Mouse (Mus musculus): ENCODE data around the gene Thnsl1. TPM values are rescaled to one million over a fixed set of nuclear protein-coding genes. Genes with fewer than 3 reads are reported as not detected.

Gene Thnsl1
- total RNA-seq (2021), result 1 to 10 TPM; 7.5 to 8.8 TPM
- long read RNA-seq, experiment 1, transcript Thnsl1-201 (3 exons, 3,899 nt), result major isoform, 11 of 14 reads
- long read RNA-seq, experiment 1, partial matches to known transcripts, result 0 of 14 reads
- long read RNA-seq, experiment 1, other reads (novel, unspliced or antisense), result 3 of 14 reads
- long read RNA-seq, experiment 2, partial matches to known transcripts, result 0 of 4 reads
- long read RNA-seq, experiment 2, other reads (novel, unspliced or antisense), result 3 of 4 reads

- DNase-seq, result peak; percentile 98 to 100
Observed at GRCm38 (mm10) chr2:21204912-21205830, at the start of gene Thnsl1, which contains the start of gene Enkur. TSS of gene Thnsl1 (plus strand) at chr2:21205724. TSS of gene Enkur (minus strand) at chr2:21205365.

- peak; percentile 64 to 72 for DNase-seq
Observed at GRCm38 (mm10) chr2:21164296-21164695, 41.2 kb upstream of the Thnsl1 start.

- peak; percentile 77 to 80 for DNase-seq
Observed at GRCm38 (mm10) chr2:21167916-21168315, 37.6 kb upstream of the Thnsl1 start.

- no peak for DNase-seq
Observed at GRCm38 (mm10) chr2:21172797-21173196, 32.7 kb upstream of the Thnsl1 start.

GRCm38 (mm10) chr2:21179136-21179535 lies 26.4 kb upstream of the Thnsl1 start:
- no peak for DNase-seq

GRCm38 (mm10) chr2:21182811-21183210 lies 22.7 kb upstream of the Thnsl1 start:
- DNase-seq, result peak; percentile 46 to 81

GRCm38 (mm10) chr2:21187576-21187975 lies 17.9 kb upstream of the Thnsl1 start:
- DNase-seq, result peak; percentile 57 to 85

GRCm38 (mm10) chr2:21188610-21189009 lies 16.9 kb upstream of the Thnsl1 start:
- DNase-seq, result no peak

- DNase-seq, result no peak
Observed at GRCm38 (mm10) chr2:21191232-21191631, 14.3 kb upstream of the Thnsl1 start.

- no peak for DNase-seq
Observed at GRCm38 (mm10) chr2:21195233-21195632, 10.3 kb upstream of the Thnsl1 start.

- no peak for DNase-seq
Observed at GRCm38 (mm10) chr2:21199051-21199450, 6.5 kb upstream of the Thnsl1 start.

GRCm38 (mm10) chr2:21202754-21203153 lies 2.8 kb upstream of the Thnsl1 start:
- DNase-seq, result peak; percentile 57 to 64

GRCm38 (mm10) chr2:21205831-21206159 lies 271 bp downstream of the Thnsl1 start:
- DNase-seq, result no peak

- no peak for DNase-seq
Observed at GRCm38 (mm10) chr2:21206278-21206677, 754 bp downstream of the Thnsl1 start.

- no peak for DNase-seq
Observed at GRCm38 (mm10) chr2:21211361-21211760, 5.8 kb downstream of the Thnsl1 start.

- no peak for DNase-seq
Observed at GRCm38 (mm10) chr2:21214322-21214721, 8.8 kb downstream of the Thnsl1 start.

- no peak for DNase-seq
Observed at GRCm38 (mm10) chr2:21215284-21215683, 9.8 kb downstream of the Thnsl1 start.

- DNase-seq, result no peak
Observed at GRCm38 (mm10) chr2:21222453-21223384, 17.2 kb downstream of the Thnsl1 start.

- no peak for DNase-seq
Observed at GRCm38 (mm10) chr2:21230276-21230675, 24.8 kb downstream of the Thnsl1 start.

- DNase-seq, result no peak
Observed at GRCm38 (mm10) chr2:21231147-21231546, 25.6 kb downstream of the Thnsl1 start.

GRCm38 (mm10) chr2:21234871-21235648 lies 29.5 kb downstream of the Thnsl1 start:
- DNase-seq, result peak; percentile 15 to 22
